Mouse (Mus musculus) heart, embryonic 16.5 days (tissue): ENCODE measurements at regions not wholly inside any gene's neighbourhood (a gene's known extent, or its start where the extent isn't known, plus 50 kb on each side); places are given as distances from the start of the nearest gene placed in this dataset.

ENCODE experiments used
- ATAC-seq: fragments of 200-750 bp; cut with Nextera tagmentation; replicated peaks from 2 replicates; pipeline ENCODE4 v1.8.0; 2017; ENCODE audit warnings: moderate number of reproducible peaks; ENCODE audit not compliant: insufficient read depth, low FRiP score; ENCODE audit errors: extremely low read depth
- H3K27ac ChIP-seq: fragments of 300-500 bp; sonication (generic); 2 replicates; pipeline ENCODE4 v1.5.1; 2014; ENCODE audit warnings: mild to moderate bottlenecking, low read length, control low read depth, moderate library complexity
- H3K27me3 ChIP-seq: fragments of 300-500 bp; sonication (generic); 2 replicates; pipeline ENCODE4 v1.6.1; 2014; ENCODE audit warnings: low read length, mixed read lengths; ENCODE audit not compliant: control insufficient read depth, insufficient read depth
- H3K36me3 ChIP-seq: fragments of 300-500 bp; sonication (generic); 2 replicates; pipeline ENCODE4 v1.6.1; 2014; ENCODE audit not compliant: control insufficient read depth, insufficient read depth
- H3K4me1 ChIP-seq: fragments of 300-500 bp; sonication (generic); 2 replicates; pipeline ENCODE4 v1.6.1; 2014; ENCODE audit warnings: low read length, mixed read lengths; ENCODE audit not compliant: control insufficient read depth, insufficient read depth
- H3K4me2 ChIP-seq: fragments of 300-500 bp; sonication (generic); 2 replicates; pipeline ENCODE4 v1.6.1; 2014; ENCODE audit warnings: low read depth, mild to moderate bottlenecking, control low read depth, low read length
- H3K4me3 ChIP-seq: fragments of 300-500 bp; sonication (generic); 2 replicates; pipeline ENCODE4 v1.5.1; 2014; ENCODE audit warnings: mild to moderate bottlenecking, control low read depth, low read length
- H3K9ac ChIP-seq: fragments of 300-500 bp; sonication (generic); 2 replicates; pipeline ENCODE4 v1.6.1; 2014; ENCODE audit warnings: low read length, control low read depth
- H3K9me3 ChIP-seq: fragments of 300-500 bp; sonication (generic); replicated peaks from 2 replicates; pipeline ENCODE4 v1.6.1; 2016; ENCODE audit warnings: low read length; ENCODE audit not compliant: control insufficient read depth
- WGBS: fragments of 180-500 bp; shearing (Covaris S2); extraction: QIAGEN DNeasy Blood & Tissue Kit; methylation state at CpG from one replicate; pipeline ENCODE4 v1.1.7; 2014; 5-methylcytosine and 5-hydroxymethylcytosine counted together

- Histone ChIP-seq H3K9ac (no peak overlapping the region), H3K4me1 (peaks cover 17% of the 10 kb centered on the region), H3K27me3 (no peaks in the 10 kb centered on the region), H3K9me3 (no peaks in the 10 kb centered on the region), H3K36me3 (no peaks in the 10 kb centered on the region), H3K4me2 (no peak overlapping the region), H3K27ac (peak overlapping the region; percentile 49), H3K4me3 (no peak overlapping the region)
- 72% methylated on average over 13 of the region's 13 CpGs for WGBS
- no peak for ATAC-seq
Measured at GRCm38 (mm10) chr16:90621761-90622411, 105.3 kb downstream of the Mis18a start.

GRCm38 (mm10) chr16:90619565-90620311, 107.5 kb downstream of the Mis18a start:
- Histone ChIP-seq H3K27me3 (no peaks in the 10 kb centered on the region; the same call in 1 of the 2 replicates), H3K9ac (no peak overlapping the region), H3K36me3 (no peaks in the 10 kb centered on the region), H3K4me2 (no peak overlapping the region), H3K4me3 (no peak overlapping the region), H3K27ac (no peak overlapping the region), H3K4me1 (peaks cover 17% of the 10 kb centered on the region), H3K9me3 (no peaks in the 10 kb centered on the region)
- WGBS: 67% methylated on average over 13 of the region's 13 CpGs
- no peak for ATAC-seq

- no peak overlapping the region for H3K9ac ChIP-seq
- H3K9me3 ChIP-seq: no peaks in the 10 kb centered on the region
- no peaks in the 10 kb centered on the region for H3K36me3 ChIP-seq
- H3K27me3 ChIP-seq: no peaks in the 10 kb centered on the region; the same call in 1 of the 2 replicates
- no peak for ATAC-seq
- H3K27ac ChIP-seq: no peak overlapping the region
- H3K4me2 ChIP-seq: no peak overlapping the region
- H3K4me3 ChIP-seq: no peak overlapping the region
- 81% methylated on average over 10 of the region's 10 CpGs for WGBS
- no peaks in the 10 kb centered on the region for H3K4me1 ChIP-seq
Measured at GRCm38 (mm10) chr16:90615791-90616190, 111.4 kb downstream of the Mis18a start.

GRCm38 (mm10) chr16:90614137-90614536, 113.1 kb downstream of the Mis18a start:
- no peak overlapping the region for H3K27ac ChIP-seq
- no peaks in the 10 kb centered on the region for H3K4me1 ChIP-seq
- H3K4me3 ChIP-seq: no peak overlapping the region
- no peak overlapping the region for H3K9ac ChIP-seq
- H3K4me2 ChIP-seq: no peak overlapping the region
- H3K27me3 ChIP-seq: no peaks in the 10 kb centered on the region; the same call in 1 of the 2 replicates
- ATAC-seq: no peak
- H3K36me3 ChIP-seq: no peaks in the 10 kb centered on the region
- no peaks in the 10 kb centered on the region for H3K9me3 ChIP-seq
- 89% methylated on average over 1 of the region's 1 CpGs for WGBS

GRCm38 (mm10) chr16:90610097-90610808, 117.0 kb downstream of the Mis18a start:
- WGBS: 83% methylated on average over 22 of the region's 22 CpGs
- no peak overlapping the region for H3K9ac ChIP-seq
- H3K4me1 ChIP-seq: no peaks in the 10 kb centered on the region
- ATAC-seq: no peak
- no peak overlapping the region for H3K27ac ChIP-seq
- H3K4me2 ChIP-seq: no peak overlapping the region
- no peak overlapping the region for H3K4me3 ChIP-seq
- H3K27me3 ChIP-seq: no peaks in the 10 kb centered on the region; the same call in 1 of the 2 replicates
- no peaks in the 10 kb centered on the region for H3K9me3 ChIP-seq
- no peaks in the 10 kb centered on the region for H3K36me3 ChIP-seq

- H3K4me3 ChIP-seq: no peak overlapping the region
- WGBS: 61% methylated on average over 7 of the region's 7 CpGs
- H3K9me3 ChIP-seq: peaks cover 10% of the 10 kb centered on the region
- H3K9ac ChIP-seq: no peak overlapping the region
- no peak overlapping the region for H3K4me2 ChIP-seq
- H3K36me3 ChIP-seq: no peaks in the 10 kb centered on the region
- H3K4me1 ChIP-seq: no peaks in the 10 kb centered on the region
- no peak overlapping the region for H3K27ac ChIP-seq
- ATAC-seq: no peak
- no peaks in the 10 kb centered on the region for H3K27me3 ChIP-seq
Measured at GRCm38 (mm10) chr16:90599329-90599870, 127.8 kb downstream of the Mis18a start.

GRCm38 (mm10) chr16:90598727-90599126, 128.5 kb downstream of the Mis18a start:
- Histone ChIP-seq H3K9me3 (peaks cover 10% of the 10 kb centered on the region), H3K4me2 (no peak overlapping the region), H3K36me3 (no peaks in the 10 kb centered on the region), H3K27ac (no peak overlapping the region), H3K9ac (no peak overlapping the region), H3K4me3 (no peak overlapping the region), H3K27me3 (no peaks in the 10 kb centered on the region), H3K4me1 (no peaks in the 10 kb centered on the region)
- ATAC-seq: no peak
- WGBS: 78% methylated on average over 7 of the region's 7 CpGs

- Histone ChIP-seq H3K4me3 (no peak overlapping the region), H3K4me1 (no peaks in the 10 kb centered on the region), H3K9me3 (peaks cover 9% of the 10 kb centered on the region), H3K9ac (no peak overlapping the region), H3K36me3 (no peaks in the 10 kb centered on the region), H3K27me3 (no peaks in the 10 kb centered on the region), H3K4me2 (no peak overlapping the region), H3K27ac (no peak overlapping the region)
- no peak for ATAC-seq
- WGBS: 56% methylated on average over 6 of the region's 6 CpGs
Measured at GRCm38 (mm10) chr16:90592721-90593481, 134.3 kb downstream of the Mis18a start.
